Mouse (Mus musculus): Measurements from ENCODE around the gene Naaladl2. TPM values are rescaled to one million over a fixed set of nuclear protein-coding genes. Genes with fewer than 3 reads are reported as not detected.

The Naaladl2 gene
- polyA plus RNA-seq, 1 experiment from 2014 or later = 3.3 TPM

GRCm38 (mm10) chr3:24118136-24118535 is 1025.9 kb downstream of the Naaladl2 start:
- Histone ChIP-seq H3K9ac (ENCODE audit: low read depth, low read length) (no peak overlapping the region), H3K27me3 (replicated peaks; ENCODE audit: control insufficient read depth, insufficient read depth, low read length) (no peaks in the 10 kb centered on the region), H3K4me3 (ENCODE audit: low read length) (no peak overlapping the region), H3K27ac (ENCODE audit: low read length) (no peak overlapping the region), H3K9me3 (ENCODE audit: control insufficient read depth, low read length) (no peaks in the 10 kb centered on the region), H3K4me2 (ENCODE audit: low read depth, low read length) (no peak overlapping the region), H3K4me1 (ENCODE audit: control insufficient read depth, insufficient read depth, low read length) (no peaks in the 10 kb centered on the region), H3K36me3 (ENCODE audit: control insufficient read depth, insufficient read depth, low read length) (no peaks in the 10 kb centered on the region)
- WGBS = 90% methylated on average over 6 of the region's 6 CpGs
- ATAC-seq = no peak

GRCm38 (mm10) chr3:24114849-24115248 is 1029.2 kb downstream of the Naaladl2 start:
- H3K4me1 ChIP-seq (ENCODE audit: control insufficient read depth, insufficient read depth, low read length) = no peaks in the 10 kb centered on the region
- ATAC-seq = peak; percentile 50; the same call in 1 of the 2 replicates
- H3K27ac ChIP-seq (ENCODE audit: low read length) = no peak overlapping the region
- no peak overlapping the region for H3K9ac ChIP-seq (ENCODE audit: low read depth, low read length)
- no peaks in the 10 kb centered on the region for H3K27me3 ChIP-seq (replicated peaks; ENCODE audit: control insufficient read depth, insufficient read depth, low read length)
- H3K9me3 ChIP-seq (ENCODE audit: control insufficient read depth, low read length) = no peaks in the 10 kb centered on the region
- 61% methylated on average over 3 of the region's 3 CpGs for WGBS
- no peaks in the 10 kb centered on the region for H3K36me3 ChIP-seq (ENCODE audit: control insufficient read depth, insufficient read depth, low read length)
- H3K4me2 ChIP-seq (ENCODE audit: low read depth, low read length) = no peak overlapping the region
- no peak overlapping the region for H3K4me3 ChIP-seq (ENCODE audit: low read length)

- H3K4me2 ChIP-seq (ENCODE audit: low read depth, low read length) = no peak overlapping the region
- no peaks in the 10 kb centered on the region for H3K27me3 ChIP-seq (replicated peaks; ENCODE audit: control insufficient read depth, insufficient read depth, low read length)
- H3K4me1 ChIP-seq (ENCODE audit: control insufficient read depth, insufficient read depth, low read length) = no peaks in the 10 kb centered on the region
- H3K9me3 ChIP-seq (ENCODE audit: control insufficient read depth, low read length) = no peaks in the 10 kb centered on the region
- no peak overlapping the region for H3K27ac ChIP-seq (ENCODE audit: low read length)
- no peak overlapping the region for H3K4me3 ChIP-seq (ENCODE audit: low read length)
- H3K9ac ChIP-seq (ENCODE audit: low read depth, low read length) = no peak overlapping the region
- H3K36me3 ChIP-seq (ENCODE audit: control insufficient read depth, insufficient read depth, low read length) = no peaks in the 10 kb centered on the region
- no peak for ATAC-seq
- 64% methylated on average over 2 of the region's 2 CpGs for WGBS
These were observed 1030.7 kb downstream of the Naaladl2 start for GRCm38 (mm10) chr3:24113360-24113759.

- Histone ChIP-seq H3K27me3 (replicated peaks; ENCODE audit: control insufficient read depth, insufficient read depth, low read length) (no peaks in the 10 kb centered on the region), H3K4me2 (ENCODE audit: low read depth, low read length) (no peak overlapping the region), H3K36me3 (ENCODE audit: control insufficient read depth, insufficient read depth, low read length) (no peaks in the 10 kb centered on the region), H3K27ac (ENCODE audit: low read length) (no peak overlapping the region), H3K4me3 (ENCODE audit: low read length) (no peak overlapping the region), H3K9me3 (ENCODE audit: control insufficient read depth, low read length) (no peaks in the 10 kb centered on the region), H3K9ac (ENCODE audit: low read depth, low read length) (no peak overlapping the region), H3K4me1 (ENCODE audit: control insufficient read depth, insufficient read depth, low read length) (no peaks in the 10 kb centered on the region)
- ATAC-seq = peak; percentile 62; the same call in 1 of the 2 replicates
- 82% methylated on average over 1 of the region's 1 CpGs for WGBS
These were observed 1037.7 kb downstream of the Naaladl2 start for GRCm38 (mm10) chr3:24106391-24106790.

GRCm38 (mm10) chr3:24079761-24080160 is 1064.3 kb downstream of the Naaladl2 start:
- H3K27ac ChIP-seq (ENCODE audit: low read length) = no peak overlapping the region
- no peak for ATAC-seq
- no peak overlapping the region for H3K4me3 ChIP-seq (ENCODE audit: low read length)
- no peaks in the 10 kb centered on the region for H3K36me3 ChIP-seq (ENCODE audit: control insufficient read depth, insufficient read depth, low read length)
- no peaks in the 10 kb centered on the region for H3K4me1 ChIP-seq (ENCODE audit: control insufficient read depth, insufficient read depth, low read length)
- H3K9ac ChIP-seq (ENCODE audit: low read depth, low read length) = no peak overlapping the region
- WGBS = 61% methylated on average over 4 of the region's 4 CpGs
- no peaks in the 10 kb centered on the region for H3K27me3 ChIP-seq (replicated peaks; ENCODE audit: control insufficient read depth, insufficient read depth, low read length)
- no peak overlapping the region for H3K4me2 ChIP-seq (ENCODE audit: low read depth, low read length)
- H3K9me3 ChIP-seq (ENCODE audit: control insufficient read depth, low read length) = no peaks in the 10 kb centered on the region

GRCm38 (mm10) chr3:24071169-24071797 is 1072.8 kb downstream of the Naaladl2 start:
- no peak for ATAC-seq
- no peaks in the 10 kb centered on the region for H3K9me3 ChIP-seq (ENCODE audit: control insufficient read depth, low read length)
- no peaks in the 10 kb centered on the region for H3K4me1 ChIP-seq (ENCODE audit: control insufficient read depth, insufficient read depth, low read length)
- H3K27ac ChIP-seq (ENCODE audit: low read length) = no peak overlapping the region
- H3K4me2 ChIP-seq (ENCODE audit: low read depth, low read length) = no peak overlapping the region
- no peak overlapping the region for H3K4me3 ChIP-seq (ENCODE audit: low read length)
- 52% methylated on average over 3 of the region's 3 CpGs for WGBS
- H3K9ac ChIP-seq (ENCODE audit: low read depth, low read length) = no peak overlapping the region
- H3K36me3 ChIP-seq (ENCODE audit: control insufficient read depth, insufficient read depth, low read length) = no peaks in the 10 kb centered on the region
- H3K27me3 ChIP-seq (replicated peaks; ENCODE audit: control insufficient read depth, insufficient read depth, low read length) = no peaks in the 10 kb centered on the region

- H3K27ac ChIP-seq (ENCODE audit: low read length) = no peak overlapping the region
- WGBS = 47% methylated on average over 4 of the region's 4 CpGs
These were observed 1073.5 kb downstream of the Naaladl2 start for GRCm38 (mm10) chr3:24070424-24071168.

GRCm38 (mm10) chr3:24048217-24048616 is 1095.8 kb downstream of the Naaladl2 start:
- H3K36me3 ChIP-seq (ENCODE audit: control insufficient read depth, insufficient read depth, low read length) = no peaks in the 10 kb centered on the region
- no peak overlapping the region for H3K27ac ChIP-seq (ENCODE audit: low read length)
- no peaks in the 10 kb centered on the region for H3K27me3 ChIP-seq (replicated peaks; ENCODE audit: control insufficient read depth, insufficient read depth, low read length)
- ATAC-seq = no peak
- no peaks in the 10 kb centered on the region for H3K9me3 ChIP-seq (ENCODE audit: control insufficient read depth, low read length)
- no peak overlapping the region for H3K9ac ChIP-seq (ENCODE audit: low read depth, low read length)
- no peak overlapping the region for H3K4me3 ChIP-seq (ENCODE audit: low read length)
- H3K4me2 ChIP-seq (ENCODE audit: low read depth, low read length) = no peak overlapping the region
- H3K4me1 ChIP-seq (ENCODE audit: control insufficient read depth, insufficient read depth, low read length) = no peaks in the 10 kb centered on the region

More at GRCm38 (mm10) chr3:24070424-24071168, 1073.5 kb downstream of the Naaladl2 start:
- H3K9me3 ChIP-seq (ENCODE audit: control insufficient read depth, low read length) = no peaks in the 10 kb centered on the region
- no peaks in the 10 kb centered on the region for H3K4me1 ChIP-seq (ENCODE audit: control insufficient read depth, insufficient read depth, low read length)
- no peaks in the 10 kb centered on the region for H3K27me3 ChIP-seq (replicated peaks; ENCODE audit: control insufficient read depth, insufficient read depth, low read length)
- no peaks in the 10 kb centered on the region for H3K36me3 ChIP-seq (ENCODE audit: control insufficient read depth, insufficient read depth, low read length)
- H3K4me2 ChIP-seq (ENCODE audit: low read depth, low read length) = no peak overlapping the region
- no peak overlapping the region for H3K9ac ChIP-seq (ENCODE audit: low read depth, low read length)
- H3K4me3 ChIP-seq (ENCODE audit: low read length) = no peak overlapping the region
- ATAC-seq = no peak

GRCm38 (mm10) chr3:24001741-24002140 is 1142.3 kb downstream of the Naaladl2 start:
- Histone ChIP-seq H3K27ac (ENCODE audit: low read length) (no peak overlapping the region), H3K27me3 (replicated peaks; ENCODE audit: control insufficient read depth, insufficient read depth, low read length) (no peaks in the 10 kb centered on the region), H3K9me3 (ENCODE audit: control insufficient read depth, low read length) (no peaks in the 10 kb centered on the region), H3K4me3 (ENCODE audit: low read length) (no peak overlapping the region), H3K9ac (ENCODE audit: low read depth, low read length) (no peak overlapping the region), H3K4me2 (ENCODE audit: low read depth, low read length) (no peak overlapping the region), H3K36me3 (ENCODE audit: control insufficient read depth, insufficient read depth, low read length) (no peaks in the 10 kb centered on the region), H3K4me1 (ENCODE audit: control insufficient read depth, insufficient read depth, low read length) (no peaks in the 10 kb centered on the region)
- ATAC-seq = no peak
- WGBS = 93% methylated on average over 1 of the region's 1 CpGs
